Mouse (Mus musculus): ENCODE data around the gene Gcn1l1. TPM values are rescaled to one million over a fixed set of nuclear protein-coding genes. Genes with fewer than 3 reads are reported as not detected.

Gene Gcn1l1
- polyA plus RNA-seq, 1 experiment from 2014 or later, result 56.0 TPM

DNA sequence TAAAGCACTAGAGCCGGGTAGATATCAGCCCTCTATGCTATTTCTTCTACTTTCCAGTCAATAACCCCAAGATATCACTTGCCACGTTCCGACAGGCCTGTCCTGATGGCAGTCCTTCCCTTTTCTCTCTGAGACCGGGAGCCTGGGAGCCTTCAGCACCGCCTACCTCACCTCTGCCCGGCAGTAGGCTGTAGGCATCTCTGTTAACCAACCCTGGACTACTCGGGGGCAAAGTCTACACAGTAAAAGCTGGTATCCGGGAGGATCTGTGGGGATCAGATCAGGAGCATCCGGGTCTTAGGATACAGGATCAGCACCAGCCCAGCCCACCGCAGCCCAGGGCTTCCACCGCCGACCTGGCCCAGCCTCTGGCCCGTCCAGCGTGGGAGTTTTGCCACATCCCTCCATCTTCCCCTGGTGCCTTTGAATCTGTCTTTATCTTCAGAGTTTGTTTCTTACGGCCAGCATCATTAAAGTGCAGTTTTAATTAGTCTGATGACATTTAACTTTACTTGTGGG, 42.0 kb upstream of the Gcn1l1 start:
- no peak overlapping the region for H3K9ac ChIP-seq (ENCODE audit: low read depth, low read length)
- H3K27ac ChIP-seq (ENCODE audit: low read depth, low read length), result peak overlapping the region; percentile 63; the same call in 1 of the 2 replicates
- WGBS, result 66% methylated on average over 15 of the region's 15 CpGs
- H3K4me2 ChIP-seq (replicated peaks; ENCODE audit: low read depth, low read length), result no peak overlapping the region
- peaks cover 62% of the 10 kb centered on the region for H3K4me1 ChIP-seq (ENCODE audit: control insufficient read depth, insufficient read depth, low read length)
- ATAC-seq (ENCODE audit: low FRiP score, low TSS enrichment), result no peak
- H3K36me3 ChIP-seq (ENCODE audit: control insufficient read depth, insufficient read depth, low read length), result no peaks in the 10 kb centered on the region
- H3K4me3 ChIP-seq (ENCODE audit: low read length), result no peak overlapping the region
- H3K27me3 ChIP-seq (ENCODE audit: control insufficient read depth, insufficient read depth, low read length), result no peaks in the 10 kb centered on the region
- H3K9me3 ChIP-seq (ENCODE audit: control insufficient read depth, low read length), result no peaks in the 10 kb centered on the region

DNA sequence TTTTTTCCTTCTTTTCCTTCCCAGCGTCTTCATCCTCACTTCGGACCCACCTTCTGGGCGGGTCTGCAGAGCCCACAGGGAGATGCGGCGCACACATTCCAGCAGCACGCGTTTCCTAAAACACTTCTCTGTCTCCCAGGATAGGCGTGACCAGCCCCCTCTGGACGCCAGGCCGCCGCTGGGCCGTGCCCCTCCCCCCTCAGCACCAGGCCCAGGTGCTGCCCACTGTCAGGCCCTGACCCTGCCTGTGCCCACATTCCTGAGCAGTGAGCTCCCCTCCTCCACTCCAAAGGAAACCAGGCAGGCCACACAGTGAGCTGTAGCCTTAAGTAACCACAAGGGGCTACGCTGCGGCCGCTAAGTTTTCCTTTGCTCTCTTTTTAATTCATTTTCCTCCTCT, 41.1 kb upstream of the Gcn1l1 start:
- Histone ChIP-seq H3K27ac (ENCODE audit: low read depth, low read length) (peak overlapping the region; percentile 63), H3K9me3 (ENCODE audit: control insufficient read depth, low read length) (no peaks in the 10 kb centered on the region), H3K4me1 (ENCODE audit: control insufficient read depth, insufficient read depth, low read length) (peaks cover 66% of the 10 kb centered on the region), H3K4me3 (ENCODE audit: low read length) (no peak overlapping the region), H3K27me3 (ENCODE audit: control insufficient read depth, insufficient read depth, low read length) (no peaks in the 10 kb centered on the region), H3K4me2 (replicated peaks; ENCODE audit: low read depth, low read length) (peak overlapping the region; percentile 34), H3K36me3 (ENCODE audit: control insufficient read depth, insufficient read depth, low read length) (no peaks in the 10 kb centered on the region), H3K9ac (ENCODE audit: low read depth, low read length) (no peak overlapping the region)
- WGBS, result 6% methylated on average over 15 of the region's 15 CpGs
- peak; percentile 85 for ATAC-seq (ENCODE audit: low FRiP score, low TSS enrichment)

DNA sequence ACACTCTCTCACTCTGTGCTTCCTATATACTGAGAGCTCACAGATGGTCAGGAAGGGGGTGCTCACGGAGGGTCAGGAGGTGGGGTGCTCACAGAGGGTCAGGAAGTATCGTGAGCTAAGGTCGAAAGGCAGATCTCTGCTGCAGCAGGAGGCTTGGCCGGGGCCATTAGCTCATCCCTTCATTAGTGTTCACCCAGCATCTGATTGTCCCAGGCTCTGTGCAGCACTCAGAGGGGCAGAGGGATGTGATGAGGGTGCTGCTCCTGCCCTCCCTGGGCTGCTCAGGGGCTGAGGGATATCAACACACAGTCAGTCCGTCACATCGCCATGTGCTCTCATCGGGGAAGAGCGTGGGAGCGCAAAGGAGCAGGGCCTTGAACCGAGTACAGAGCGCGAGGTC, 40.6 kb upstream of the Gcn1l1 start:
- Histone ChIP-seq H3K9me3 (ENCODE audit: control insufficient read depth, low read length) (no peaks in the 10 kb centered on the region), H3K36me3 (ENCODE audit: control insufficient read depth, insufficient read depth, low read length) (no peaks in the 10 kb centered on the region), H3K4me1 (ENCODE audit: control insufficient read depth, insufficient read depth, low read length) (peaks cover 69% of the 10 kb centered on the region), H3K27me3 (ENCODE audit: control insufficient read depth, insufficient read depth, low read length) (no peaks in the 10 kb centered on the region), H3K9ac (ENCODE audit: low read depth, low read length) (peak overlapping the region; percentile 20; the same call in 1 of the 2 replicates), H3K4me3 (ENCODE audit: low read length) (no peak overlapping the region), H3K27ac (ENCODE audit: low read depth, low read length) (peak overlapping the region; percentile 63; the same call in 1 of the 2 replicates), H3K4me2 (replicated peaks; ENCODE audit: low read depth, low read length) (peak overlapping the region; percentile 34; the same call in 1 of the 2 replicates)
- WGBS, result 41% methylated on average over 12 of the region's 12 CpGs
- peak; percentile 25 for ATAC-seq (ENCODE audit: low FRiP score, low TSS enrichment)

DNA sequence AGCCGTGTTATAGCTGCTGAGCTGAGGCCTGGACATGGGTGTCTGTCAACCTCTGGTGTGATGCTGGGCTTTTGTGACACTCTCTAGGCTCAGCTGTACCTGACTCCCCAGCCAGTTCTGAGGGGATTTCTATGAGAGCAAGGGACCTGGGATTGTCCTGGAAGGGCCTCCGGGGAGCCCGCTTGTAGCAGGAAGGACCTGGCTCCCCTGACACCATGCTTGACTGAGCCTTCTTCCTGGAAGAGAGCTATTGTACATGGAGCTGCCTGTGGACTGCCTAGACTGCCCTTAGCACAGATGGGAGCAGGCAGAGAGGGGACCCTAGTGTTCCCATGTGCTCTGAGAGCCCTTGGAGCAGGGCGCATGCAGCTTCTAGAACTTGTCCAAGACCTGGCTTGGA, 39.6 kb upstream of the Gcn1l1 start:
- no peak for ATAC-seq (ENCODE audit: low FRiP score, low TSS enrichment)
- no peaks in the 10 kb centered on the region for H3K36me3 ChIP-seq (ENCODE audit: control insufficient read depth, insufficient read depth, low read length)
- 67% methylated on average over 4 of the region's 4 CpGs for WGBS
- no peak overlapping the region for H3K4me3 ChIP-seq (ENCODE audit: low read length)
- peaks cover 74% of the 10 kb centered on the region for H3K4me1 ChIP-seq (ENCODE audit: control insufficient read depth, insufficient read depth, low read length)
- H3K27ac ChIP-seq (ENCODE audit: low read depth, low read length), result no peak overlapping the region
- H3K9me3 ChIP-seq (ENCODE audit: control insufficient read depth, low read length), result no peaks in the 10 kb centered on the region
- H3K27me3 ChIP-seq (ENCODE audit: control insufficient read depth, insufficient read depth, low read length), result no peaks in the 10 kb centered on the region
- H3K9ac ChIP-seq (ENCODE audit: low read depth, low read length), result no peak overlapping the region
- H3K4me2 ChIP-seq (replicated peaks; ENCODE audit: low read depth, low read length), result no peak overlapping the region

DNA sequence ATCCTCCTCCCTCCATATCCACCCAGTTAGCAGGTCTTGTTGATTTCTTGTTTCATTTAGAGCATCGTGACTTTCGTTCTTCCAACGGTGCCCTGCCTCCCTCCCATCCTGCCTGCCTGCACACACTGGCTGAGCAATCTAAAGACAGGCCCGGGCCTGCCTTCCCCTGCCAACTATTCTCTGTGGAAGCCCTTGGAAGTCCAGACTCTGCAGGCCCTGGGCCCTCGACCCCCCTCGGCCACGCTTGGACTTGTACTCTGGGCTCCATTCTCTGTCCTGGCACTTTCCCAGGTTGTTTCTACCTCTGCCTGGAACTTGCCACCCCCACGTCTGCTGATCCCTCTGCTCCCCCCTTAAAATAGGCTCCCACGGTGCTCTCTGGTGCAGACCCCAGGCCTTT, 39.1 kb upstream of the Gcn1l1 start:
- Histone ChIP-seq H3K36me3 (ENCODE audit: control insufficient read depth, insufficient read depth, low read length) (no peaks in the 10 kb centered on the region), H3K9ac (ENCODE audit: low read depth, low read length) (peak overlapping the region; percentile 23; the same call in 1 of the 2 replicates), H3K4me3 (ENCODE audit: low read length) (no peak overlapping the region), H3K27me3 (ENCODE audit: control insufficient read depth, insufficient read depth, low read length) (no peaks in the 10 kb centered on the region), H3K9me3 (ENCODE audit: control insufficient read depth, low read length) (no peaks in the 10 kb centered on the region), H3K4me2 (replicated peaks; ENCODE audit: low read depth, low read length) (no peak overlapping the region), H3K4me1 (ENCODE audit: control insufficient read depth, insufficient read depth, low read length) (peaks cover 75% of the 10 kb centered on the region), H3K27ac (ENCODE audit: low read depth, low read length) (no peak overlapping the region)
- ATAC-seq (ENCODE audit: low FRiP score, low TSS enrichment), result no peak
- WGBS, result 82% methylated on average over 9 of the region's 9 CpGs

DNA sequence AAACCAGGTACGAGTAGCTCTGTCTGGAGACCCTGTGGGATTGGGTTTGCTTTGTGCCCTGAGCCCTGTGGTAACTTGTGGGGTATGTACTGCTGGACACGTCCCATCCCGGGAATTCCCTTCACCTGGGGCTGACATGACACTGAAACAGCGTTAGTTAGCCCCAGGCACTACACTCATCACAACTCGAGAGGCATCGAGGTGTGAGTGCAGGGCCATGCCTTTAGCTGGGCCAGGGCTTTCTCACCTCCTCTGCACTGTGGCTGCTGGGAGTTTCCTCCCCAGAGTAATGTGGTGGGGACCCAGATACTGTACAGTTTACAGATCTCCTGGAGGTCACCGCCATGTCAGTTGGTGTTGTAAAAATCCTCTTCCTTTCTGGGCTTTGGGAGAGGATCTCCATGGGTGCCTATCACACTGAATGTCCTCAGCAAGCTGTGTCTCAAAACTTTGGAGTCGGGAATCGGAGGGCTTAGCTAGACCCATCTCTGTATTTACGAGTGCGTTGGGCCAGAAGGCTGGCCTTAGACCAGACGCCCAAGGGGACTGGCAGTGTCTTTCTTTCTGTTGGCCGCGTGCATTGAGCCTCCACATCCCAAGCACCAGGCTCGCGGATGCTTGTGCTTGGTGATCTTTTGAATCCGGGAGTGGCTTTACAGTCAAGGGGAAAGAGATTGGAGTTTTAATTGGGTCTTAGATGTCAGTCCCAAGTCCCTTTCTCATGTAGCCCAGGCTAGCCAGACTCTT, 38.4 kb upstream of the Gcn1l1 start:
- 90% methylated on average over 17 of the region's 17 CpGs for WGBS
- Histone ChIP-seq H3K27ac (ENCODE audit: low read depth, low read length) (no peak overlapping the region), H3K4me3 (ENCODE audit: low read length) (no peak overlapping the region)

DNA sequence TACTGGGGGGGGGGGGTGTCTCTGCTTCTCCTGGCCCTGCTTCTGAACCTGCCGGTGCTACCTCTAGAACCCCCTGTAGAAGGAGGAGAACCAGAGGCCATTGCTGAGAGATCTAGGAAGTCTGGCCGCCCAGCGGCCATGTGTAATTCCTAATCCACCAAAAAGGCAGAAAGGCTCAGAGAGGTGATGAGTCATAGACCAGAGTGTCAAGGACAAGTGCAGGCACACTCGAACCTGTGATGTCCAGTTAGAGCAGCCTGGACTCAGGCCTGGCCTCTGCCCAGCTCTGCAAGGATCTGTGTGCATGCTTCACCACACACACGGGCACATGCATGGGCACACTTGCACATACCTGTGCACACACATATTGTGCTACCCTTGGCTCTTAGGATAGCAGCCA, 36.9 kb upstream of the Gcn1l1 start:
- H3K4me3 ChIP-seq (ENCODE audit: low read length), result no peak overlapping the region
- no peak overlapping the region for H3K27ac ChIP-seq (ENCODE audit: low read depth, low read length)
- H3K27me3 ChIP-seq (ENCODE audit: control insufficient read depth, insufficient read depth, low read length), result no peaks in the 10 kb centered on the region
- no peak overlapping the region for H3K9ac ChIP-seq (ENCODE audit: low read depth, low read length)
- H3K4me2 ChIP-seq (replicated peaks; ENCODE audit: low read depth, low read length), result no peak overlapping the region
- no peaks in the 10 kb centered on the region for H3K36me3 ChIP-seq (ENCODE audit: control insufficient read depth, insufficient read depth, low read length)
- 82% methylated on average over 5 of the region's 5 CpGs for WGBS
- peaks cover 76% of the 10 kb centered on the region for H3K4me1 ChIP-seq (ENCODE audit: control insufficient read depth, insufficient read depth, low read length)
- H3K9me3 ChIP-seq (ENCODE audit: control insufficient read depth, low read length), result no peaks in the 10 kb centered on the region
- ATAC-seq (ENCODE audit: low FRiP score, low TSS enrichment), result no peak

More for the DNA sequence above, 38.4 kb upstream of the Gcn1l1 start:
- Histone ChIP-seq H3K4me1 (ENCODE audit: control insufficient read depth, insufficient read depth, low read length) (peaks cover 77% of the 10 kb centered on the region), H3K9ac (ENCODE audit: low read depth, low read length) (peak overlapping the region; percentile 23; the same call in 1 of the 2 replicates), H3K9me3 (ENCODE audit: control insufficient read depth, low read length) (no peaks in the 10 kb centered on the region), H3K36me3 (ENCODE audit: control insufficient read depth, insufficient read depth, low read length) (no peaks in the 10 kb centered on the region), H3K4me2 (replicated peaks; ENCODE audit: low read depth, low read length) (no peak overlapping the region), H3K27me3 (ENCODE audit: control insufficient read depth, insufficient read depth, low read length) (no peaks in the 10 kb centered on the region)
- no peak for ATAC-seq (ENCODE audit: low FRiP score, low TSS enrichment)

DNA sequence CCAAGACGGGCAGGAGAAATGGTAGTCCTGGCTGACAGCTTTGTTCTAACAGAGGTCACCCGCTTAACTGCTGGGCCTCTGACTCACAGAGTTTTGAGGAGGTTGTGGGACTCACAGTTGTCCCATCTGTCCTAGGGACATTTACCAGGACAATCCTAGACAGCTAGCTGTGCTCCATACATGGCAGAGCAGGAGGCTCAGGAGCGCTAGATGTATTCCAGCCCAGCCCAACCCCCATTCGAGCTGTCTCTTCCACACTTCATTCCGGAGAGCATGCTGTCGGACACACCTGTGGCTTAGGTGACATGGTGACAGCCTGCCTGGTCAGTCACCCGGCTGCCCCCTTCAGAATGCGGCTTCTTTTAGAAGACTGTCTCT, 35.7 kb upstream of the Gcn1l1 start:
- no peak overlapping the region for H3K4me2 ChIP-seq (replicated peaks; ENCODE audit: low read depth, low read length)
- H3K4me3 ChIP-seq (ENCODE audit: low read length), result no peak overlapping the region
- H3K36me3 ChIP-seq (ENCODE audit: control insufficient read depth, insufficient read depth, low read length), result no peaks in the 10 kb centered on the region
- peak overlapping the region; percentile 82; the same call in 1 of the 2 replicates for H3K27ac ChIP-seq (ENCODE audit: low read depth, low read length)
- H3K27me3 ChIP-seq (ENCODE audit: control insufficient read depth, insufficient read depth, low read length), result no peaks in the 10 kb centered on the region
- 52% methylated on average over 8 of the region's 8 CpGs for WGBS
- H3K9me3 ChIP-seq (ENCODE audit: control insufficient read depth, low read length), result no peaks in the 10 kb centered on the region
- H3K4me1 ChIP-seq (ENCODE audit: control insufficient read depth, insufficient read depth, low read length), result peaks cover 76% of the 10 kb centered on the region
- H3K9ac ChIP-seq (ENCODE audit: low read depth, low read length), result no peak overlapping the region
- no peak for ATAC-seq (ENCODE audit: low FRiP score, low TSS enrichment)

DNA sequence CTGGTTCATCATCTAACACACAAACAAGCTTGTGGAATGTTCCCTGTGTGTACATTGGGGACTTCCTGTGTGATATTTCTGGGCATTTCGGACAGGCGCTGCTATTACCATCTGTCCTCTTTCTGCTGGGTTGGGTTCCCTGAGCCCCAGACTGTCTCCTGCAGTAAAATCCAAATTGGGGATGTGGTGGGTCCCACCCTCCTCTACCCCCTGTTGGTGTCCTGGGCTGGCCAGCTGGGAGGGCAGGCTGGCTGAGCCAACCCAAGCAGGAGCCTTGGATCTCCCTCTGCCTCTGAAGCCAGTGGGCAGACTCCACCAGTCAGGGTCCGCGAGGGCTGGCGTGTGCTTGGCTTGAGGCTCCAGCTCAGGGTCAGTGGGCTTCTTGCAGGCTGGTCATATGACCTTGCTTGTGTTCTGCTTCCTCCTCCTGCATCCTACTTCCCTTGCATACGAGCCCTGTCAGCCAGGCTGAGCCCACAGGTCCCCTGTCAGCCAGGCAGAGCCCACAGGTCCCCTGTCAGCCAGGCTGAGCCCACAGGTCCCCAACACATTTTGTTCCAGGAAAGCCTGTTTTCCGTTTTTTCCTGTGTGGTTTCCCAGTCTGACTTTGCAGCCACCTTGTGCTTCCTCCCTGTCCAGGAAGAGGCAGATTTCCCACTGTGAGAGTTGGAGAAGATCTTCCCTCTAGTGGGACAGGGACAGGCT, 35.2 kb upstream of the Gcn1l1 start:
- Histone ChIP-seq H3K9ac (ENCODE audit: low read depth, low read length) (peak overlapping the region; percentile 31; the same call in 1 of the 2 replicates), H3K9me3 (ENCODE audit: control insufficient read depth, low read length) (no peaks in the 10 kb centered on the region), H3K4me2 (replicated peaks; ENCODE audit: low read depth, low read length) (no peak overlapping the region; the same call in 1 of the 2 replicates), H3K4me3 (ENCODE audit: low read length) (no peak overlapping the region), H3K27me3 (ENCODE audit: control insufficient read depth, insufficient read depth, low read length) (no peaks in the 10 kb centered on the region), H3K4me1 (ENCODE audit: control insufficient read depth, insufficient read depth, low read length) (peaks cover 76% of the 10 kb centered on the region), H3K27ac (ENCODE audit: low read depth, low read length) (peak overlapping the region; percentile 82), H3K36me3 (ENCODE audit: control insufficient read depth, insufficient read depth, low read length) (no peaks in the 10 kb centered on the region)
- WGBS, result 40% methylated on average over 7 of the region's 7 CpGs
- ATAC-seq (ENCODE audit: low FRiP score, low TSS enrichment), result no peak
